In the genomic region with DNA sequence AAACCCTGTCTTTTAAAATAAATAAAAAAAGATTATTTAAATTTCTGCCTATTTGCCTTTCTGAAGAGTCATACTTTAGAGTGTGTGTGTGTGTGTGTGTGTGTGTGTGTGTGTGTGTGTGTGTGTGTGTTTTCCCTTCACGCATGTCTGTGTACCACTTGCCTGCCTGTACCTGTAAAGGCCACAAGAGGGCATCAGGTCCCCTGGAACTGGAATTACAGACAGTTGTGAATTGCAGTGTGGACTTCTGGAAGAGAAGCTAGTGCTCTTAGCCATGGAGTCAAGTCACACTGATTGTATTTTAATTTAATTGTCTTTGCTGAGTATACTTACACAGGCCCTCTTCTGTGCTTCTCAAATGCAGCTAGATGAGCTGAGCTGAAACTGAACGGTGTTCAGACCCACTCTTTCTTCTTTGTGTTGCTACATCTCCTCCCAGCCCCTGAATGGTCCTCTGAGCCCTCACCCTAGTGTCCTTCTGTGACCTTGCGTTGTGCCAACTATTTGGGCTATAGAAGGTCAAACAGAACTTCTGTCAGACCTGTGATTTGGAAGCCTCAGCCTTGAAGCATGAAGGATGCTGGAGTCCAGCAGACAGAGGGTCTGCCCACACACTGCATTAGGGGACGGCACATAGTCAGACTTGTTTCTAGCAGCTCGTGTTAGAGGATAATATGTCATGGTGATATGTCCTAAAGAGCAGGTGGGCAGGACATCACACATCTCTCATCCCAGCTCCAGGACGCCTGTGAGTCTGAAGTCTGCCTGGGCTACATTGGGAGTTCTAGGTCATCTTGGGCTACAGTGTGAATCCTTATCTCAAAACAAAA, we compare ENCODE assay signal across 8 mouse cellular contexts. TPM values are rescaled to one million over a fixed set of nuclear protein-coding genes. Genes with fewer than 3 reads are reported as not detected.
DNase-seq lines count a peak whose midpoint lies in the region; ATAC-seq and TF ChIP-seq lines count a peak whose summit lies in the region.

No protein-coding gene starts in this region.

- H3K4me3 ChIP-seq in testis, adult 2 months (ENCODE audit: control insufficient read depth, low read depth, low read length) = no peak overlapping the region
- no peak overlapping the region for H3K4me3 ChIP-seq in limb, embryonic 11.5 days (ENCODE audit: low read depth, low read length)
- no peak overlapping the region for H3K4me3 ChIP-seq in midbrain, embryonic 15.5 days

- 74% methylated on average over 6 of the region's 6 CpGs for WGBS in limb, embryonic 11.5 days
- WGBS in midbrain, embryonic 15.5 days = 74% methylated on average over 6 of the region's 6 CpGs

- TF ChIP-seq POLR2A in testis, adult 2 months (IDR thresholded peaks at IDR 0.05; ENCODE audit: control insufficient read depth, low read depth, low read length) = no peak

- H3K9ac ChIP-seq in limb, embryonic 11.5 days (ENCODE audit: low read length) = no peak overlapping the region
- no peak overlapping the region for H3K9ac ChIP-seq in midbrain, embryonic 15.5 days

- H3K9me3 ChIP-seq in limb, embryonic 11.5 days (ENCODE audit: control insufficient read depth, low read length) = no peaks in the 10 kb centered on the region
- H3K9me3 ChIP-seq in midbrain, embryonic 15.5 days = no peaks in the 10 kb centered on the region

- no peaks in the 10 kb centered on the region for H3K4me1 ChIP-seq in testis, adult 2 months (ENCODE audit: control insufficient read depth, insufficient read depth, low read length)
- H3K4me1 ChIP-seq in limb, embryonic 11.5 days (ENCODE audit: control insufficient read depth, insufficient read depth, low read length) = 0 out of 2 replicates have a peak, but pooled peaks cover 2% of the 10 kb centered on the region
- no peaks in the 10 kb centered on the region for H3K4me1 ChIP-seq in midbrain, embryonic 15.5 days

- H3K27me3 ChIP-seq in testis, adult 2 months (ENCODE audit: control insufficient read depth, insufficient read depth, low read length) = no peaks in the 10 kb centered on the region
- H3K27me3 ChIP-seq in limb, embryonic 11.5 days (ENCODE audit: control insufficient read depth, insufficient read depth, low read length) = no peaks in the 10 kb centered on the region
- H3K27me3 ChIP-seq in midbrain, embryonic 15.5 days (replicated peaks) = no peaks in the 10 kb centered on the region

- no peaks in the 10 kb centered on the region for H3K36me3 ChIP-seq in testis, adult 2 months (ENCODE audit: control insufficient read depth, insufficient read depth, low read length)
- H3K36me3 ChIP-seq in limb, embryonic 11.5 days (ENCODE audit: control insufficient read depth, insufficient read depth, low read length) = no peaks in the 10 kb centered on the region
- no peaks in the 10 kb centered on the region for H3K36me3 ChIP-seq in midbrain, embryonic 15.5 days (replicated peaks)

- peak; percentile 21; the same call in 1 of the 2 replicates for ATAC-seq in limb, embryonic 11.5 days (ENCODE audit: insufficient number of reproducible peaks, low FRiP score, low TSS enrichment, low read depth)
- ATAC-seq in midbrain, embryonic 15.5 days (replicated peaks) = peak; percentile 92

- no peak overlapping the region for H3K27ac ChIP-seq in testis, adult 2 months (ENCODE audit: control insufficient read depth, insufficient read depth, low read depth, low read length)
- H3K27ac ChIP-seq in limb, embryonic 11.5 days (replicated peaks; ENCODE audit: low read depth, low read length) = no peak overlapping the region
- H3K27ac ChIP-seq in midbrain, embryonic 15.5 days = no peak overlapping the region

- DNase-seq in testis, postnatal 10 days (ENCODE audit: low spot score) = no peak
- DNase-seq in cerebellum, postnatal 14 days = peak; percentile 46 to 63
- DNase-seq in frontal cortex, postnatal 36 days (ENCODE audit: low spot score in 2 of 2) = peak; percentile 33 to 67
- DNase-seq in kidney, adult 18-20 months = peak; percentile 59
- DNase-seq in limb, embryonic 11.5 days (ENCODE audit: low spot score) = peak; percentile 62
- DNase-seq in thymus, postnatal 14 days = peak; percentile 31

- peak; percentile 36; the same call in 1 of the 2 replicates for TF ChIP-seq CTCF in testis, adult 2 months (IDR thresholded peaks at IDR 0.05; ENCODE audit: control insufficient read depth, insufficient read depth, insufficient replicate concordance, low read depth, low read length)

- H3K4me2 ChIP-seq in limb, embryonic 11.5 days (ENCODE audit: low read depth, severe bottlenecking) = no peak overlapping the region
- no peak overlapping the region for H3K4me2 ChIP-seq in midbrain, embryonic 15.5 days

RNA-seq across cellular contexts. Expression of a gene that starts 16.2 kb away (rescaled TPM):
- polyA plus RNA-seq in testis, adult 2 months (2012; rRNA removed) = 299 and 314 TPM in 2 replicates
- polyA plus RNA-seq in limb, embryonic 11.5 days (2014; fragmentation: Nextera tagmentation; extraction: Ambion mirVana) = not detected in 2 replicates
- polyA plus RNA-seq in midbrain, embryonic 15.5 days (2015; fragmentation: Nextera tagmentation; extraction: Ambion mirVana) = not detected in 2 replicates

RNA-seq across cellular contexts. Expression of a gene that starts 37.8 kb away (rescaled TPM):
- polyA plus RNA-seq in testis, adult 2 months (2012; rRNA removed) = 2.7 and 3.0 TPM in 2 replicates
- polyA plus RNA-seq in limb, embryonic 11.5 days (2014; fragmentation: Nextera tagmentation; extraction: Ambion mirVana) = 2.4 and 3.1 TPM in 2 replicates
- 2.7 and 4.7 TPM in 2 replicates for polyA plus RNA-seq in midbrain, embryonic 15.5 days (2015; fragmentation: Nextera tagmentation; extraction: Ambion mirVana)

RNA-seq across cellular contexts. Expression of a gene that starts 54.6 kb away (rescaled TPM):
- 9.2 and 10.9 TPM in 2 replicates for polyA plus RNA-seq in testis, adult 2 months (2012; rRNA removed)
- 43.4 and 44.4 TPM in 2 replicates for polyA plus RNA-seq in limb, embryonic 11.5 days (2014; fragmentation: Nextera tagmentation; extraction: Ambion mirVana)
- 16.1 and 17.8 TPM in 2 replicates for polyA plus RNA-seq in midbrain, embryonic 15.5 days (2015; fragmentation: Nextera tagmentation; extraction: Ambion mirVana)

Comparison
In these comparisons a context has a peak if more than half of its experiments do, and no peak if none do; other contexts are left out.
1. RNA of a gene that starts 16.2 kb away (polyA plus RNA-seq): 299 to 314 TPM in testis, adult 2 months; not detected in midbrain, embryonic 15.5 days and not detected in limb, embryonic 11.5 days; every median in the first group is over 100 times any median in the second.